Mouse (Mus musculus) spleen, adult 2 months (tissue): Measurements from ENCODE around the gene Cdhr3.

Source experiments
- CTCF ChIP-seq: fragments of 200-500 bp; IDR thresholded peaks from 2 replicates; pipeline ENCODE4 v1.5.1; 2011; ENCODE audit warnings: mild to moderate bottlenecking, inconsistent platforms; ENCODE audit not compliant: insufficient read depth, insufficient read length, insufficient replicate concordance; ENCODE audit errors: extremely low read depth
- POLR2A ChIP-seq: fragments of 200-500 bp; IDR thresholded peaks from 2 replicates; pipeline ENCODE4 v1.6.1; 2011; ENCODE audit warnings: low read depth, low read length, inconsistent platforms

DNA sequence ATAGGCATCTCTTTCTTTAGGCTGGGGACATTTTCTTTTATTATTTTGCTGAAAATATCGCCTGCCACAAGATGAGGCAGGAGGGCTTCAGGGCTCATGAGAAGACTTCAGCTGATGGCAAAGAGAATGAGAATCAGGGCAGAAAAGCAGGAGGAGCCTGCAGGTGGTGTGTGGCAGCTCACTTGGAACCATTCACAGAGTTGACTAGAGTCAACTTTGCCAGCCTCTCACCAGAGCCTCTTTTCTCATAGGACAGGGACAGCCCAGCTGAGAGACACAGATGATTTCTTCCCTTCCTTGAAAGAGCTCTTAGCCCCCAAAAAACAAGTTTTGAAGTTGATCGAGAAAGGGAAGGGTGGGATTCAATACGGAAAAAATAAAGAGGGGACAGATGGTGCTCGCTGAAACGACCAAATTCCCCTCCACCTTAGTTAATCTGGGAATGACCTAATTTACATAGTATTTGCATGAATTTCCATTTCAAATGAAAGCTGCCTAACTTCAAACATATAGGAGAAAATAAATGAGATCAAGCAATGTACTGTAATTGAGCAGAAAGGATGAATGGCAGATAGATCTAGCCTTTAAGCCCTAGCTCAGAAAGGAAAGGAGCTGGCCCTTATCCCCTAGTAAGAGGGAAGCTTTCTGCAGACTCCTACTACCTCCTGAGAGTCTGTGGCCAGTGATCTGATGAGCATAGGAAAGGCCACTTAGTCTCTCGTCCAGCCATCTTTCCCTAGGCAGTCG lies 78.5 kb downstream of the Cdhr3 start:
- TF ChIP-seq CTCF = no peak
- TF ChIP-seq POLR2A = no peak
